Mouse (Mus musculus) right cerebral cortex, postnatal 14 days (tissue): ENCODE results near the gene Smtnl2.
"Not testable (repeated sequence)": the region's sequence is repeated elsewhere in the genome, so short reads cannot be mapped to it uniquely, and the experiment has no call there.

Experiments
- DNase-seq: peaks from one replicate; pipeline ENCODE4 v3.0.0; 2022

Gene Smtnl2

GRCm38 (mm10) chr11:72411093-72411921, at the start of gene Smtnl2:
Gene Smtnl2 (minus strand): TSS chr11:72411713.
- peak; percentile 49 for DNase-seq

GRCm38 (mm10) chr11:72458502-72458901, 47.0 kb upstream of the Smtnl2 start:
- no peak for DNase-seq

- DNase-seq, result no peak
These were observed 46.5 kb upstream of the Smtnl2 start for GRCm38 (mm10) chr11:72457995-72458496.

GRCm38 (mm10) chr11:72455694-72456093, 44.2 kb upstream of the Smtnl2 start:
- DNase-seq, result no peak

- DNase-seq, result no peak
These were observed 41.8 kb upstream of the Smtnl2 start for GRCm38 (mm10) chr11:72453105-72453953.

- DNase-seq, result no peak
These were observed 40.7 kb upstream of the Smtnl2 start for GRCm38 (mm10) chr11:72452140-72452665.

- no peak for DNase-seq
These were observed 36.0 kb upstream of the Smtnl2 start for GRCm38 (mm10) chr11:72447475-72447874.

- no peak for DNase-seq
These were observed 35.0 kb upstream of the Smtnl2 start for GRCm38 (mm10) chr11:72446311-72447105.

GRCm38 (mm10) chr11:72440965-72441664, 29.6 kb upstream of the Smtnl2 start, which contains the start of gene Mybbp1a:
Gene Mybbp1a (plus strand): TSS chr11:72441355.
- peak; percentile 99 for DNase-seq

- not testable (repeated sequence) for DNase-seq
These were observed 29.1 kb upstream of the Smtnl2 start for GRCm38 (mm10) chr11:72440597-72440964.

- DNase-seq, result no peak
These were observed 26.9 kb upstream of the Smtnl2 start for GRCm38 (mm10) chr11:72438411-72438810.

GRCm38 (mm10) chr11:72436756-72437650, 25.5 kb upstream of the Smtnl2 start:
- DNase-seq, result no peak

- peak; percentile 67 for DNase-seq
These were observed 24.8 kb upstream of the Smtnl2 start for GRCm38 (mm10) chr11:72436271-72436670.

- DNase-seq, result no peak
These were observed 24.2 kb upstream of the Smtnl2 start for GRCm38 (mm10) chr11:72435694-72436045.

GRCm38 (mm10) chr11:72434963-72435693, 23.6 kb upstream of the Smtnl2 start, which contains the start of gene Ggt6:
Gene Ggt6 (plus strand): TSS chr11:72435526.
- no peak for DNase-seq

- DNase-seq, result not testable (repeated sequence)
These were observed 19.0 kb upstream of the Smtnl2 start for GRCm38 (mm10) chr11:72430311-72431068.

GRCm38 (mm10) chr11:72429288-72429690, 17.8 kb upstream of the Smtnl2 start:
- DNase-seq, result peak; percentile 64

- DNase-seq, result peak; percentile 80
These were observed 17.2 kb upstream of the Smtnl2 start for GRCm38 (mm10) chr11:72428694-72429093.

GRCm38 (mm10) chr11:72426884-72427283, 15.4 kb upstream of the Smtnl2 start:
- DNase-seq, result no peak
